Mouse (Mus musculus) hindbrain, embryonic 13.5 days (tissue): ENCODE measurements around the gene Elf1. TPM values are rescaled to one million over a fixed set of nuclear protein-coding genes. Genes with fewer than 3 reads are reported as not detected.

Experiments used
- microRNA-seq: library from miRNA; unstranded; fragments of <30 nt; microRNA quantifications from one replicate; pipeline ENCODE4, GENCODE M21; 2016
- polyA plus RNA-seq: library from polyadenylated mRNA; unstranded; fragments of >200 nt; fragmentation: Nextera tagmentation; extraction: Ambion mirVana; gene quantifications from 2 replicates; pipeline ENCODE4 v1.2.1, GENCODE M21; 2015

Elf1 gene
- polyA plus RNA-seq, 1 experiment from 2014 or later = 3.8 TPM

Small RNA genes within 50 kb of the gene (microRNA-seq; reads per million reads assigned to microRNA genes)
- not detected for gene Gm27857

Other genes with a start within 250 kb of the Elf1 start
- not detected in 2 replicates for gene Zfp957, start 233.8 kb upstream of the Elf1 start, polyA plus RNA-seq
- 29.4 and 38.8 TPM in 2 replicates for gene Rgcc, start 179.5 kb upstream of the Elf1 start, polyA plus RNA-seq
- 20.0 and 22.9 TPM in 2 replicates for gene Naa16, start 90.4 kb upstream of the Elf1 start, polyA plus RNA-seq
- 11.2 and 12.4 TPM in 2 replicates for gene Mtrf1, start 83.4 kb upstream of the Elf1 start, polyA plus RNA-seq
- gene Kbtbd7, start 54.7 kb upstream of the Elf1 start, polyA plus RNA-seq = 15.4 and 16.4 TPM in 2 replicates
- gene Kbtbd6, start 29.4 kb upstream of the Elf1 start, polyA plus RNA-seq = 1.5 and 1.6 TPM in 2 replicates
- gene Wbp4, start 326 bp downstream of the Elf1 start, polyA plus RNA-seq = 43.9 and 46.1 TPM in 2 replicates
- 124 and 128 TPM in 2 replicates for gene Sugt1, start 106.5 kb downstream of the Elf1 start, polyA plus RNA-seq
- 5.1 and 11.3 TPM in 2 replicates for gene Cnmd, start 181.0 kb downstream of the Elf1 start, polyA plus RNA-seq